Mouse (Mus musculus) thymus, adult 2 months (tissue): ENCODE results near the gene Hspa2.

Experiments
- CTCF ChIP-seq: fragments of 200-500 bp; IDR thresholded peaks from 2 replicates; pipeline ENCODE4 v1.5.1; 2012; ENCODE audit warnings: mild to moderate bottlenecking, control low read depth, low read length, moderate library complexity, borderline replicate concordance; ENCODE audit not compliant: control insufficient read depth, poor library complexity, insufficient read depth; ENCODE audit errors: extremely low read depth
- POLR2A ChIP-seq: fragments of 200-500 bp; IDR thresholded peaks from 2 replicates; pipeline ENCODE4 v1.6.1; 2012; ENCODE audit warnings: mild to moderate bottlenecking, low read length, control low read depth, moderate library complexity; ENCODE audit not compliant: control insufficient read depth, poor library complexity, insufficient read depth; ENCODE audit errors: extremely low read depth

DNA sequence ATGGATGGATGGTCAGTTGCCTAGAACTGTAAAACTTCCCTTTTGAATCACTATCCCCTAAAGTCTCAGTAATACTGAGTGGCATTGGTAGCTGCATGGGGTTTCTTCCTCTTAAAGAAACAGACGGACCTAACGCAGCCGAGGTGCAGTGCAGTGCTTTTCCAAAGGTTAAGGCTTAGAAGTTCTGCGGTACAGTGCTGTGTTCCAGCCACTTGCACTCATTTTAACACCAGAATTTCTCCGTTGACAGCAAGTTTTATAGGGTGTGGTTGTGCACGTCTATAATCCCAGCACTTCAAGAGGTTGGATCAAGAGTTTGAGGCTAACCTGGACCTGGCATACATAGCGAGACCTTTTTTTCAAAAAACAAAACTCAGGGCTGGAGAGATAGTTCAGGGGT lies 31.9 kb upstream of the Hspa2 start:
- TF ChIP-seq CTCF: no peak
- TF ChIP-seq POLR2A: no peak
